Mouse (Mus musculus): ENCODE results near the gene Lsm8. TPM values are rescaled to one million over a fixed set of nuclear protein-coding genes. Genes with fewer than 3 reads are reported as not detected.
A peak's percentile ranks its signal among the peaks of the same experiment; 100 is the strongest.

The Lsm8 gene
- polyA plus RNA-seq (2012; rRNA removed) (103 and 109 TPM in 2 replicates), polyA plus RNA-seq (2014; fragmentation: Nextera tagmentation; extraction: Ambion mirVana) (144 and 152 TPM in 2 replicates)

DNA sequence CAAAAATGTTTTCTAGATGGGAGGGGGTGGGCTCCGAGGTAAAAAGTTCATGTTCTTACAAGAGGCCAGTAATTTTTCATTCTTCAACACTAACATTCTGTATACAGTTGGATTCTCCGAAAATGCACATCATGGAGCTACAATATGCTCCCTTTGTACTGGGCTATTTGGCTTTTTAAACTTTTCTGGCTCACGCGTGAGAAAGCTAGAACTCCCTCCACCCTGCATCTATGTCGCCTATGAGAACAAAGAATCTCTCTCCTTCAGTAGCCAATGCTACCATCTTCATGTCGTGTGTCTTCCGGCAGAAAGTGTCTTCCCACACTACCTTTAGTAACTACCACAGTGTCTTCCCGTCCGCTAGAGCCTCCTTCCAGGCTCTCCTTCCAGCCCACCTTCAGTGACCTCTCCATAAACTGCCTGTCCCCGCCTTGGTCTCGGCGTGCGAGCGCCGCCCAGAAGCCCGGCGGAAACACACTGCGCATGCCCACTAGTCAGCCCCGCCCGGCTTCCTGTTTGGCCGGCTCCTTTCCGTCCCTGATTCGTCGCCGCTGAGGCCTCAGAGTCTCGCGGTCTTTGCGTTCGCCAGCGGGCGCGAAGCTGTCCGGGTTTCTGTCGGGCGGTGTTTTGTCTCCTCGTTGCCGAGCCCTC, at the start of gene Lsm8:
Gene Lsm8 (plus strand): TSS at position 529 of the 651 bp plus-strand sequence.
- ATAC-seq (ENCODE audit: low FRiP score, low read depth): peak; percentile 100
- Histone ChIP-seq H3K4me2 (replicated peaks; ENCODE audit: low read depth, low read length, severe bottlenecking) (peak within 1 kb of the TSS; percentile 61), H3K27ac (replicated peaks; ENCODE audit: low read depth, low read length) (peak within 1 kb of the TSS; percentile 87), H3K4me3 (replicated peaks; ENCODE audit: low read length) (peak within 1 kb of the TSS; percentile 70), H3K36me3 (ENCODE audit: control insufficient read depth, insufficient read depth, low read length) (peaks cover 23% of the 10 kb centered on the region), H3K4me1 (ENCODE audit: control insufficient read depth, insufficient read depth, low read length) (peaks cover 10% of the 10 kb centered on the region; the same call in 1 of the 2 replicates), H3K9ac (ENCODE audit: low read depth, low read length, severe bottlenecking) (peak within 1 kb of the TSS; percentile 94), H3K27me3 (ENCODE audit: control insufficient read depth, insufficient read depth, low read length) (no peaks in the 10 kb centered on the region), H3K9me3 (ENCODE audit: control insufficient read depth, low read length) (no peaks in the 10 kb centered on the region)
- WGBS: 1% methylated on average over 37 of the region's 37 CpGs
- DNase-seq (ENCODE audit: low spot score): peak; percentile 97
- peak; percentile 77 for TF ChIP-seq POLR2A (IDR thresholded peaks at IDR 0.05; ENCODE audit: borderline replicate concordance, extremely low read depth, insufficient read depth, insufficient read length)

DNA sequence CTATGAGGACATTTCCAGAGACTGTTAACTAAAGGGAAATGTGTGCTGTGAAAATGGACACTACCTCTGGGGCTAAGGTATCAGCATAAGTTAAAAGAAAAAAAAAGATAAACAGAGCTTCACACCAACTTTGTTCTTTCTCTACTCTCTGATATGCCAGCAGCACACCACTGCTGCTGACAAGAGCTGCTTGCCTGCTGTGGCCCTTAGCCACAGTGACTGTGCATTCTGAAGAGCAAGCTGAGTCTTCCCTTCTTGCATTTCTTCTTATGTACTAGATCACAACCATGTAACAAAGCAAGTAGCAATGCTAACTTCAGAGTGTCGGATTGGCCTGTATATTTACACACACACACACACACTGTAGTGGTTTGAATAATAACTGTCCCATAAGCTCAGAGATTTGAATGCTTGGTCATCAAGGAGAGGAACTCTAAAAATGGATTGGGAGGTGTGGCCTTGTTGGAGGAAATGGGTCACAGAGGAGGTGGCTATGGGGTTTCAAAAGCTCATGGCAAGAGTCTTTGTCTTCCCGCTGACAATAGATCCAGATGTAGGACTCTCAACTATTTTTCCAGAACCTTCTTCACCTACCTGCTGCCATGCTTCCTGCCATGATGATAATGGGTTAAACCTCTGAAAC, 47.4 kb upstream of the Lsm8 start:
- no peak for DNase-seq (ENCODE audit: low spot score)

DNA sequence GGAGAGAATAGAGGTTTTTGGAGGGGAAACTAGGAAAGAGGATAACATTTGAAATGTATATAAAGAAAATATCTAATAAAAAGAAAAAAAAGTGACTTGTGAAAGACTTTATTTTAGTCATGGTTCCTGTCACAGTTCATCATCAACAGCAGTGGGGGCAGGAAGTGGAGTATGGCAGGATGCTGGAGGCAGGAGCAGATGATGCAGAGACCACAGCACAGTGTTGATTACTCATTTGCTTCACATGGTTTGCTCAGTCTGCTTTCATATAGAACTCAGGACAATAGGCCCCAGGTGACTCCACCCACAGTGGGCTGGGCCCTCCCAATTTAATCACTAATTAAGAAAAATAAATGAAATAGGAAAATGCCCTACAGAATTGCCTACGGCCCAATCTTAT, 35.8 kb upstream of the Lsm8 start:
- Histone ChIP-seq H3K9me3 (ENCODE audit: control insufficient read depth, low read length) (no peaks in the 10 kb centered on the region), H3K4me1 (ENCODE audit: control insufficient read depth, insufficient read depth, low read length) (no peaks in the 10 kb centered on the region), H3K4me2 (replicated peaks; ENCODE audit: low read depth, low read length, severe bottlenecking) (no peak overlapping the region), H3K4me3 (replicated peaks; ENCODE audit: low read length) (no peak overlapping the region), H3K36me3 (ENCODE audit: control insufficient read depth, insufficient read depth, low read length) (no peaks in the 10 kb centered on the region), H3K27me3 (ENCODE audit: control insufficient read depth, insufficient read depth, low read length) (no peaks in the 10 kb centered on the region), H3K27ac (replicated peaks; ENCODE audit: low read depth, low read length) (no peak overlapping the region), H3K9ac (ENCODE audit: low read depth, low read length, severe bottlenecking) (no peak overlapping the region)
- TF ChIP-seq POLR2A (IDR thresholded peaks at IDR 0.05; ENCODE audit: borderline replicate concordance, extremely low read depth, insufficient read depth, insufficient read length): no peak
- WGBS: 67% methylated on average over 1 of the region's 1 CpGs
- no peak for ATAC-seq (ENCODE audit: low FRiP score, low read depth)
- no peak for DNase-seq (ENCODE audit: low spot score)

More for the DNA sequence above, 47.4 kb upstream of the Lsm8 start:
- TF ChIP-seq POLR2A (IDR thresholded peaks at IDR 0.05; ENCODE audit: borderline replicate concordance, extremely low read depth, insufficient read depth, insufficient read length): no peak
- Histone ChIP-seq H3K27me3 (ENCODE audit: control insufficient read depth, insufficient read depth, low read length) (no peaks in the 10 kb centered on the region), H3K4me1 (ENCODE audit: control insufficient read depth, insufficient read depth, low read length) (no peaks in the 10 kb centered on the region), H3K9ac (ENCODE audit: low read depth, low read length, severe bottlenecking) (no peak overlapping the region), H3K36me3 (ENCODE audit: control insufficient read depth, insufficient read depth, low read length) (no peaks in the 10 kb centered on the region), H3K4me2 (replicated peaks; ENCODE audit: low read depth, low read length, severe bottlenecking) (no peak overlapping the region), H3K9me3 (ENCODE audit: control insufficient read depth, low read length) (no peaks in the 10 kb centered on the region), H3K4me3 (replicated peaks; ENCODE audit: low read length) (no peak overlapping the region), H3K27ac (replicated peaks; ENCODE audit: low read depth, low read length) (no peak overlapping the region)
- ATAC-seq (ENCODE audit: low FRiP score, low read depth): no peak
- WGBS: 89% methylated on average over 2 of the region's 2 CpGs

DNA sequence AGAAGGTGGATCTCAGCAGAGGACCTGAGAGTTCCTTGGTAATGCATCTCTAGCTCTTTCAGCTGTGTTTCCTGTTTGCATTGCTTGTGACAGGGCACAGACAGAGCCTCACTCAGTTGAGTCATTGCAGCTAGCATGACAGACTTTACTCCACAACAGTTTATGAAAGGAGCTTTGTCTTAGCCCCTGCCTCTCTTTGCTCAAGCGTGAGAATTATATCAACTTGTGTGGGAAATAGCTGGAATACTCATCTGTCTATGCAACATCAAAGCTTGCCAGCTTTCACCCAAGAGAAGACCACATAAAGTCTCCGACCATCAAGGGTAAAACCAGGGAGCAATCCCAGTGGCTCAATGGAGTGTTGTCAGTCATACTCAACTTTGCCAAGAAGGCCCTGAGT, 32.8 kb upstream of the Lsm8 start:
- ATAC-seq (ENCODE audit: low FRiP score, low read depth) (no peak), DNase-seq (ENCODE audit: low spot score) (no peak)
- Histone ChIP-seq H3K4me1 (ENCODE audit: control insufficient read depth, insufficient read depth, low read length) (no peaks in the 10 kb centered on the region), H3K36me3 (ENCODE audit: control insufficient read depth, insufficient read depth, low read length) (no peaks in the 10 kb centered on the region), H3K27ac (replicated peaks; ENCODE audit: low read depth, low read length) (no peak overlapping the region), H3K9ac (ENCODE audit: low read depth, low read length, severe bottlenecking) (no peak overlapping the region), H3K27me3 (ENCODE audit: control insufficient read depth, insufficient read depth, low read length) (no peaks in the 10 kb centered on the region), H3K9me3 (ENCODE audit: control insufficient read depth, low read length) (no peaks in the 10 kb centered on the region), H3K4me3 (replicated peaks; ENCODE audit: low read length) (no peak overlapping the region), H3K4me2 (replicated peaks; ENCODE audit: low read depth, low read length, severe bottlenecking) (no peak overlapping the region)
- no peak for TF ChIP-seq POLR2A (IDR thresholded peaks at IDR 0.05; ENCODE audit: borderline replicate concordance, extremely low read depth, insufficient read depth, insufficient read length)
- 79% methylated on average over 2 of the region's 2 CpGs for WGBS

DNA sequence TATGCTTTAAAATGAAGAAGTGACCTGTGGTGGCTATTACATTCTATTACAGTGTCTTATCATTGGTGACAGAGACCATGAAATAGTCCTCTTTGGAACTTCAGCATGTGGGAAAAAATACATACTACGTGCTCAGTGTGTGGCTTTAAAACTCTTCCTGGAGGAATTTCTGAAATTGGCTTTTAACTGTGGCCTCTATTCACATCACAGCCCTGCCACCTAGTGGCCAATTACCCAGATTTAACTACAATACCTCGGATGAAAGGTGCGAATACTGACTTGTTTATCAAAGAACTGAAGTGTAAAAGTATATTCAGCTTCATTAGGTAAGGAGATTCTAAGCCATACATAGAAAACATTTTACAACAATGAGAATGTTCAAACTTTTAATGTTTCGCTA, 29.0 kb upstream of the Lsm8 start:
- Histone ChIP-seq H3K27ac (replicated peaks; ENCODE audit: low read depth, low read length) (no peak overlapping the region), H3K9me3 (ENCODE audit: control insufficient read depth, low read length) (no peaks in the 10 kb centered on the region), H3K4me3 (replicated peaks; ENCODE audit: low read length) (no peak overlapping the region), H3K27me3 (ENCODE audit: control insufficient read depth, insufficient read depth, low read length) (no peaks in the 10 kb centered on the region), H3K4me2 (replicated peaks; ENCODE audit: low read depth, low read length, severe bottlenecking) (no peak overlapping the region), H3K4me1 (ENCODE audit: control insufficient read depth, insufficient read depth, low read length) (no peaks in the 10 kb centered on the region), H3K36me3 (ENCODE audit: control insufficient read depth, insufficient read depth, low read length) (no peaks in the 10 kb centered on the region), H3K9ac (ENCODE audit: low read depth, low read length, severe bottlenecking) (no peak overlapping the region)
- no peak for TF ChIP-seq POLR2A (IDR thresholded peaks at IDR 0.05; ENCODE audit: borderline replicate concordance, extremely low read depth, insufficient read depth, insufficient read length)
- ATAC-seq (ENCODE audit: low FRiP score, low read depth) (peak; percentile 53; the same call in 1 of the 2 replicates), DNase-seq (ENCODE audit: low spot score) (peak; percentile 71)
- WGBS: 9% methylated on average over 4 of the region's 4 CpGs

All from limb, embryonic 14.5 days (tissue).